Mouse (Mus musculus): Measurements from ENCODE around the gene Nop2. TPM values are rescaled to one million over a fixed set of nuclear protein-coding genes. Genes with fewer than 3 reads are reported as not detected.

Gene Nop2
- polyA plus RNA-seq, 1 experiment from 2014 or later, result 25.0 TPM

DNA sequence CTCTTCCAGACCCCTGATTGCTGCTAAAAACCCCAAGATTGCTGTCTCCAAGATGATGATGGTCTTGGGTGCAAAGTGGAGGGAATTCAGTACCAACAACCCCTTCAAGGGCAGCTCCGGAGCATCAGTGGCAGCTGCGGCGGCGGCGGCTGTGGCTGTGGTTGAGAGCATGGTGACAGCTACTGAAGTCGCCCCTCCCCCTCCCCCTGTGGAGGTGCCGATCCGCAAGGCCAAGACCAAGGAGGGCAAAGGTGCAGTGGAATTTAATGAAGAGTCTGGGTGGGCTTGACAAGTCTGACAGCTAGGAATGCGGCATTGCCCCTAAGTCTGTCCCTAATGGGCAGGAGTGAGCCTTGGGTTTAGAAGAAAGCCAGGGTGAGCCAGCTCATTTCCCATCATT is 30.3 kb upstream of the Nop2 start:
- TF ChIP-seq EP300 (optimal IDR thresholded peaks at IDR 0.05) (no peak), CTCF (IDR thresholded peaks at IDR 0.05; ENCODE audit: low read depth) (no peak)
- ATAC-seq (ENCODE audit: low FRiP score, low TSS enrichment) (no peak), DNase-seq (ENCODE audit: low spot score) (no peak)
- Histone ChIP-seq H3K4me3 (ENCODE audit: low read depth, low read length) (no peak overlapping the region), H3K4me2 (replicated peaks; ENCODE audit: low read depth) (no peak overlapping the region), H3K9me3 (ENCODE audit: control insufficient read depth, low read length) (no peaks in the 10 kb centered on the region), H3K9ac (ENCODE audit: low read length) (no peak overlapping the region), H3K27me3 (ENCODE audit: control insufficient read depth, insufficient read depth, low read length) (no peaks in the 10 kb centered on the region), H3K4me1 (replicated peaks; ENCODE audit: control insufficient read depth, insufficient read depth) (peaks cover 21% of the 10 kb centered on the region; the same call in 1 of the 2 replicates), H3K36me3 (ENCODE audit: control insufficient read depth, insufficient read depth, low read length) (peaks cover 37% of the 10 kb centered on the region), H3K27ac (replicated peaks) (no peak overlapping the region)
- 76% methylated on average over 7 of the region's 9 CpGs for WGBS

DNA sequence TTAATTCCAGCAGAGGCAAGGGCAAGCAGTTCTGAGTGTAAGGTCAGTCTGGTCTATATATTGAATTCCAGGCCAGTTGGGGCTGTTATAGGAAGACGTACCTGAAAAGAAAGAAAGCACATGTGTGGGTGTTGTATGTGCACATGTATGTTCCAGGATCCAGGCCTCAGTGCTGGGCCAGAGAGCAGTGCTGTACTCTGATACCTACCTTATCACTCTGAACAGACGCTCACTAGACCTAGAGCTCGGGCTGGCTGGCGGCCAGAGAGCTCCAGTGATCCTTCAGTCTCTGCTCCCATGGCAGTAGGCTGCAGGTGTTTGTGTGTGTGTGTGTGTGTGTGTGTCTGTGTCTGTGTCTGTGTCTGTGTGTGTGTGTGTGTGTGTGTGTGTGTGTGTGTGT is 27.5 kb upstream of the Nop2 start:
- DNase-seq (ENCODE audit: low spot score), result no peak
- H3K4me1 ChIP-seq (replicated peaks; ENCODE audit: control insufficient read depth, insufficient read depth), result 0 out of 2 replicates have a peak, but pooled peaks cover 5% of the 10 kb centered on the region
- WGBS, result 82% methylated on average over 4 of the region's 4 CpGs
- ATAC-seq (ENCODE audit: low FRiP score, low TSS enrichment), result no peak
- H3K27ac ChIP-seq (replicated peaks), result no peak overlapping the region
- no peak for TF ChIP-seq CTCF (IDR thresholded peaks at IDR 0.05; ENCODE audit: low read depth)
- TF ChIP-seq EP300 (optimal IDR thresholded peaks at IDR 0.05), result no peak
- H3K9ac ChIP-seq (ENCODE audit: low read length), result no peak overlapping the region
- no peak overlapping the region for H3K4me3 ChIP-seq (ENCODE audit: low read depth, low read length)
- H3K9me3 ChIP-seq (ENCODE audit: control insufficient read depth, low read length), result no peaks in the 10 kb centered on the region
- no peak overlapping the region for H3K4me2 ChIP-seq (replicated peaks; ENCODE audit: low read depth)
- no peaks in the 10 kb centered on the region for H3K27me3 ChIP-seq (ENCODE audit: control insufficient read depth, insufficient read depth, low read length)
- H3K36me3 ChIP-seq (ENCODE audit: control insufficient read depth, insufficient read depth, low read length), result peaks cover 60% of the 10 kb centered on the region

DNA sequence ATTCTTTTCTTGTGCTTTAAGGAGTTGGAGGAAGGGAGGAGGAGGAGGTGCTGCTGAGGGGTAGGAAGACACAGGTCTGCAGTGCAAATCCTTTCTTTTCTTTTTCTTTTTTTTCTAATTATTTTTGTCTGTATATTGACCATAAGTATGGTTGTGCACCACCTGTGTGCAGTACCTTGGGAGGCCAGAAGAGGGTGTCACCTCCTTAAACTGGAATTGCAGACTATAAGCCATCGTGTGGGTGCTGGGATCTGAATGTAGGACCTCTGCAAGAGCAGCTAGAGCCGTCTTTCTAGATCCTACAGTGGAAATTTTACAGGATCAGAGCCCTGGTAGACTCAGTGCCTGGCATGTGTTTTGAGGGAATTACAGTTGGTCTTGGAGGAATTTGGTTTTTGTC is 24.0 kb upstream of the Nop2 start:
- TF ChIP-seq EP300 (optimal IDR thresholded peaks at IDR 0.05) (no peak), CTCF (IDR thresholded peaks at IDR 0.05; ENCODE audit: low read depth) (peak; percentile 42)
- no peak overlapping the region for H3K4me3 ChIP-seq (ENCODE audit: low read depth, low read length)

DNA sequence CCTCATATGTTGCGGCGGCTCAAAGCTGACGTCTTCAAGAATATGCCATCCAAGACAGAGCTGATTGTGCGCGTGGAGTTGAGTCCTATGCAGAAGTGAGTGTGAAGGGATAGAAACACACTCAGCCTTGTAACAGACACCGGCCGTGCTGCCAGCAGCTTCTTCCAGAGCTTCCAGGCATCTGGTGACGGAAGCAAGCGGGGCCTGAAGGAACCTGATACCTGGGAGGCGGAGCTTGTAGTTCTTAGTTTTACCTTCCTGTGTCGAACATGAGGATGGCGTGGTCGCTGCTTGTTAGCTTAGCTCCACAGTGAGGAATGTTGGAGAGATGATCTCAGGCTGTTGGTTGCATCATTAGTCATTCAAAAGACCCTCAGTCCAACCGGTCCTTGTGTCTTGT is 22.3 kb upstream of the Nop2 start:
- Histone ChIP-seq H3K9ac (ENCODE audit: low read length) (no peak overlapping the region), H3K4me2 (replicated peaks; ENCODE audit: low read depth) (no peak overlapping the region), H3K36me3 (ENCODE audit: control insufficient read depth, insufficient read depth, low read length) (peaks cover 75% of the 10 kb centered on the region), H3K27ac (replicated peaks) (no peak overlapping the region), H3K9me3 (ENCODE audit: control insufficient read depth, low read length) (no peaks in the 10 kb centered on the region), H3K4me3 (ENCODE audit: low read depth, low read length) (no peak overlapping the region), H3K27me3 (ENCODE audit: control insufficient read depth, insufficient read depth, low read length) (no peaks in the 10 kb centered on the region), H3K4me1 (replicated peaks; ENCODE audit: control insufficient read depth, insufficient read depth) (no peaks in the 10 kb centered on the region)
- DNase-seq (ENCODE audit: low spot score) (no peak), ATAC-seq (ENCODE audit: low FRiP score, low TSS enrichment) (no peak)
- no peak for TF ChIP-seq CTCF (IDR thresholded peaks at IDR 0.05; ENCODE audit: low read depth)
- TF ChIP-seq EP300 (optimal IDR thresholded peaks at IDR 0.05), result no peak
- 77% methylated on average over 14 of the region's 14 CpGs for WGBS

More for the DNA sequence above, 24.0 kb upstream of the Nop2 start:
- H3K27me3 ChIP-seq (ENCODE audit: control insufficient read depth, insufficient read depth, low read length), result no peaks in the 10 kb centered on the region
- ATAC-seq (ENCODE audit: low FRiP score, low TSS enrichment) (no peak), DNase-seq (ENCODE audit: low spot score) (no peak)
- no peaks in the 10 kb centered on the region for H3K4me1 ChIP-seq (replicated peaks; ENCODE audit: control insufficient read depth, insufficient read depth)
- no peak overlapping the region for H3K27ac ChIP-seq (replicated peaks)
- 94% methylated on average over 2 of the region's 2 CpGs for WGBS
- peaks cover 67% of the 10 kb centered on the region for H3K36me3 ChIP-seq (ENCODE audit: control insufficient read depth, insufficient read depth, low read length)
- no peak overlapping the region for H3K9ac ChIP-seq (ENCODE audit: low read length)
- H3K4me2 ChIP-seq (replicated peaks; ENCODE audit: low read depth), result no peak overlapping the region
- no peaks in the 10 kb centered on the region for H3K9me3 ChIP-seq (ENCODE audit: control insufficient read depth, low read length)

DNA sequence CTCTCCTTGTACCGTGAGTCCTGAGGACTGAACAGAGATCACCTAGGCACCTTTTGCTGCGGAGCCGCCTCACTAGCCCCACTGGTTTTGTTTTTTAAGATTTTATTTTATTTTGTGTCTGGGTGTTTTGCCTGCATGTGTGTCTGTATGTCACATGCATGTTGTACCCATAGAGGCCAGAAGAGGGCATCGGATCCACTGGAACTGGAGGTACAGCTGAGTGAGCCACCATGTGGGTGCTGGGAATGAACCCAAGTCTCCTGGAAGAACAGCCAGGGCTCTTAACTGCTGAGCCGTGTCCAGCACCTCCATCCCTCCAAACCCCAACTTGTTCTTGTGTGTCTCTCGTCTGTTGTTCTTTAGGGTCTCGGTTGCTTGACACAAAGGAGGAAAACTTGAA is 20.8 kb upstream of the Nop2 start:
- no peak overlapping the region for H3K4me2 ChIP-seq (replicated peaks; ENCODE audit: low read depth)
- H3K9ac ChIP-seq (ENCODE audit: low read length), result no peak overlapping the region
- peaks cover 66% of the 10 kb centered on the region for H3K36me3 ChIP-seq (ENCODE audit: control insufficient read depth, insufficient read depth, low read length)
- ATAC-seq (ENCODE audit: low FRiP score, low TSS enrichment), result peak; percentile 50; the same call in 1 of the 2 replicates
- no peaks in the 10 kb centered on the region for H3K4me1 ChIP-seq (replicated peaks; ENCODE audit: control insufficient read depth, insufficient read depth)
- H3K27ac ChIP-seq (replicated peaks), result no peak overlapping the region
- WGBS, result 85% methylated on average over 7 of the region's 7 CpGs
- no peaks in the 10 kb centered on the region for H3K9me3 ChIP-seq (ENCODE audit: control insufficient read depth, low read length)
- TF ChIP-seq EP300 (optimal IDR thresholded peaks at IDR 0.05) (no peak), CTCF (IDR thresholded peaks at IDR 0.05; ENCODE audit: low read depth) (peak; percentile 68)
- H3K27me3 ChIP-seq (ENCODE audit: control insufficient read depth, insufficient read depth, low read length), result no peaks in the 10 kb centered on the region
- DNase-seq (ENCODE audit: low spot score), result peak; percentile 56
- no peak overlapping the region for H3K4me3 ChIP-seq (ENCODE audit: low read depth, low read length)

DNA sequence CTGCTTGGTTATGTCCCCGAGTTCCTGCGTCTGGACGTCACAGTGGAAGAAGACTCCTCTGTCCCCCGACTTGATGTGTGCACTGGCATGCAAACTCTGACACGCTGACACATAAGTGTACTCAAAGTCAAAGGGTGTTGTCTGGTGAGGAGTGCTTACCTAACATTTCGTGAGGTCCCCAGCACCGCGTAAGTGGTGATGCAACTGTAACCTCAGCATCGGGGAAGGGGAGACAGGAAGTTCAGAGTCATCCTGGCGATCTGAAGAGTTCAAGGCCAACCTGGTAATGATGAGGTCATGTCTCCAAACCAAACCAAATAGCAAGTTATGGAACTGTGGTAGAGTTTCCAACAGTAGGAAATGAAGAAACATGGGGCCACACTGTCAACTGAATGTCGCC is 19.2 kb upstream of the Nop2 start:
- no peak overlapping the region for H3K4me2 ChIP-seq (replicated peaks; ENCODE audit: low read depth)
- H3K4me1 ChIP-seq (replicated peaks; ENCODE audit: control insufficient read depth, insufficient read depth), result no peaks in the 10 kb centered on the region
- TF ChIP-seq EP300 (optimal IDR thresholded peaks at IDR 0.05) (no peak), CTCF (IDR thresholded peaks at IDR 0.05; ENCODE audit: low read depth) (no peak)
- no peak overlapping the region for H3K9ac ChIP-seq (ENCODE audit: low read length)
- WGBS, result 92% methylated on average over 11 of the region's 11 CpGs
- H3K27me3 ChIP-seq (ENCODE audit: control insufficient read depth, insufficient read depth, low read length), result no peaks in the 10 kb centered on the region
- peaks cover 63% of the 10 kb centered on the region for H3K36me3 ChIP-seq (ENCODE audit: control insufficient read depth, insufficient read depth, low read length)
- no peak for ATAC-seq (ENCODE audit: low FRiP score, low TSS enrichment)
- no peaks in the 10 kb centered on the region for H3K9me3 ChIP-seq (ENCODE audit: control insufficient read depth, low read length)
- DNase-seq (ENCODE audit: low spot score), result no peak
- no peak overlapping the region for H3K4me3 ChIP-seq (ENCODE audit: low read depth, low read length)
- no peak overlapping the region for H3K27ac ChIP-seq (replicated peaks)

Measured in stomach, postnatal 0 days (tissue).